Mouse (Mus musculus) hindbrain, postnatal 0 days (tissue): ENCODE measurements at regions not wholly inside any gene's neighbourhood (a gene's known extent, or its start where the extent isn't known, plus 50 kb on each side); places are given as distances from the start of the nearest gene placed in this dataset.

Source experiments
- ATAC-seq: fragments of 200-750 bp; cut with Nextera tagmentation; 2 replicates; pipeline ENCODE4 v1.8.0; 2017; ENCODE audit warnings: mild to moderate bottlenecking, moderate TSS enrichment, moderate library complexity
- DNase-seq: peaks from one replicate; pipeline ENCODE4 v3.0.0-alpha.2; 2015; ENCODE audit warnings: low spot score
- H3K27ac ChIP-seq: fragments of 300-500 bp; sonication (generic); 2 replicates; pipeline ENCODE4 v1.5.1; 2014; ENCODE audit warnings: mild to moderate bottlenecking
- H3K27me3 ChIP-seq: fragments of 300-500 bp; sonication (generic); 2 replicates; pipeline ENCODE4 v1.6.1; 2014; ENCODE audit warnings: low read length, mixed read lengths; ENCODE audit not compliant: insufficient read depth
- H3K36me3 ChIP-seq: fragments of 300-500 bp; sonication (generic); 2 replicates; pipeline ENCODE4 v1.6.1; 2014; ENCODE audit warnings: low read length, mixed read lengths; ENCODE audit not compliant: insufficient read depth
- H3K4me1 ChIP-seq: fragments of 300-500 bp; sonication (generic); 2 replicates; pipeline ENCODE4 v1.6.1; 2014; ENCODE audit warnings: antibody characterized with exemption, low read length, mixed read lengths; ENCODE audit not compliant: insufficient read depth
- H3K4me2 ChIP-seq: fragments of 300-500 bp; sonication (generic); 2 replicates; pipeline ENCODE4 v1.6.1; 2014; ENCODE audit warnings: low read depth, mild to moderate bottlenecking, low read length, moderate library complexity, mixed read lengths
- H3K4me3 ChIP-seq: fragments of 300-500 bp; sonication (generic); 2 replicates; pipeline ENCODE4 v1.5.1; 2014; ENCODE audit warnings: low read length
- H3K9ac ChIP-seq: fragments of 300-500 bp; sonication (generic); replicated peaks from 2 replicates; pipeline ENCODE4 v1.6.1; 2014; ENCODE audit warnings: mild to moderate bottlenecking, low read length, moderate library complexity, mixed read lengths
- H3K9me3 ChIP-seq: fragments of 300-500 bp; sonication (generic); 2 replicates; pipeline ENCODE4 v1.6.1; 2016; ENCODE audit warnings: low read length, mixed read lengths
- CTCF ChIP-seq: IDR thresholded peaks from 2 replicates; pipeline ENCODE4 v1.5.1; 2016; ENCODE audit warnings: antibody characterized with exemption, control low read depth, low read depth
- WGBS: fragments of 180-500 bp; shearing (Covaris S2); extraction: QIAGEN DNeasy Blood & Tissue Kit; methylation state at CpG from one replicate; pipeline ENCODE4 v1.1.7; 2014; 5-methylcytosine and 5-hydroxymethylcytosine counted together

GRCm38 (mm10) chr8:126767341-126767740, 173.6 kb upstream of the Irf2bp2 start:
- Histone ChIP-seq H3K9me3 (no peaks in the 10 kb centered on the region), H3K27me3 (no peaks in the 10 kb centered on the region), H3K4me3 (no peak overlapping the region), H3K9ac (no peak overlapping the region), H3K4me1 (no peaks in the 10 kb centered on the region), H3K27ac (no peak overlapping the region), H3K4me2 (no peak overlapping the region), H3K36me3 (no peaks in the 10 kb centered on the region)
- no peak for ATAC-seq
- no peak for DNase-seq
- TF ChIP-seq CTCF = no peak
- 91% methylated on average over 3 of the region's 3 CpGs for WGBS

- no peak overlapping the region for H3K9ac ChIP-seq
- H3K36me3 ChIP-seq = no peaks in the 10 kb centered on the region
- no peak for DNase-seq
- no peak overlapping the region for H3K4me2 ChIP-seq
- no peaks in the 10 kb centered on the region for H3K27me3 ChIP-seq
- WGBS = 94% methylated on average over 6 of the region's 6 CpGs
- H3K27ac ChIP-seq = no peak overlapping the region
- H3K4me1 ChIP-seq = no peaks in the 10 kb centered on the region
- ATAC-seq = no peak
- TF ChIP-seq CTCF = no peak
- no peak overlapping the region for H3K4me3 ChIP-seq
- no peaks in the 10 kb centered on the region for H3K9me3 ChIP-seq
Observed at GRCm38 (mm10) chr8:126765693-126766238, 172.0 kb upstream of the Irf2bp2 start.

- Histone ChIP-seq H3K9me3 (no peaks in the 10 kb centered on the region), H3K27ac (no peak overlapping the region), H3K4me3 (no peak overlapping the region), H3K27me3 (no peaks in the 10 kb centered on the region), H3K4me1 (no peaks in the 10 kb centered on the region), H3K9ac (no peak overlapping the region), H3K36me3 (no peaks in the 10 kb centered on the region), H3K4me2 (no peak overlapping the region)
- DNase-seq = no peak
- no peak for ATAC-seq
- no peak for TF ChIP-seq CTCF
- 74% methylated on average over 7 of the region's 7 CpGs for WGBS
Observed at GRCm38 (mm10) chr8:126763600-126763999, 169.8 kb upstream of the Irf2bp2 start.

GRCm38 (mm10) chr8:126759711-126760110, 165.9 kb upstream of the Irf2bp2 start:
- no peaks in the 10 kb centered on the region for H3K9me3 ChIP-seq
- no peaks in the 10 kb centered on the region for H3K4me1 ChIP-seq
- ATAC-seq = no peak
- H3K4me3 ChIP-seq = no peak overlapping the region
- DNase-seq = no peak
- no peaks in the 10 kb centered on the region for H3K27me3 ChIP-seq
- no peak for TF ChIP-seq CTCF
- H3K4me2 ChIP-seq = no peak overlapping the region
- H3K9ac ChIP-seq = no peak overlapping the region
- no peaks in the 10 kb centered on the region for H3K36me3 ChIP-seq
- 64% methylated on average over 7 of the region's 7 CpGs for WGBS
- no peak overlapping the region for H3K27ac ChIP-seq

GRCm38 (mm10) chr8:126758951-126759350, 165.2 kb upstream of the Irf2bp2 start:
- Histone ChIP-seq H3K36me3 (no peaks in the 10 kb centered on the region), H3K4me1 (0 out of 2 replicates have a peak, but pooled peaks cover 3% of the 10 kb centered on the region), H3K9ac (no peak overlapping the region), H3K4me3 (no peak overlapping the region), H3K4me2 (no peak overlapping the region), H3K9me3 (no peaks in the 10 kb centered on the region), H3K27me3 (no peaks in the 10 kb centered on the region), H3K27ac (no peak overlapping the region)
- no peak for DNase-seq
- WGBS = 80% methylated on average over 4 of the region's 4 CpGs
- no peak for ATAC-seq
- TF ChIP-seq CTCF = no peak

GRCm38 (mm10) chr8:126757951-126758757, 164.4 kb upstream of the Irf2bp2 start:
- Histone ChIP-seq H3K4me2 (no peak overlapping the region), H3K36me3 (no peaks in the 10 kb centered on the region), H3K9ac (no peak overlapping the region), H3K27me3 (no peaks in the 10 kb centered on the region), H3K4me1 (peaks cover 8% of the 10 kb centered on the region; the same call in 1 of the 2 replicates), H3K9me3 (no peaks in the 10 kb centered on the region), H3K27ac (no peak overlapping the region), H3K4me3 (no peak overlapping the region)
- peak; percentile 31; the same call in 1 of the 2 replicates for TF ChIP-seq CTCF
- no peak for DNase-seq
- 75% methylated on average over 12 of the region's 12 CpGs for WGBS
- no peak for ATAC-seq
